Mouse (Mus musculus): ENCODE data around the gene Ptpa.
"Not testable (repeated sequence)": the region's sequence is repeated elsewhere in the genome, so short reads cannot be mapped to it uniquely, and the experiment has no call there.

- not testable (repeated sequence) for TF ChIP-seq CTCF, EP300 (IDR thresholded peaks at IDR 0.05; ENCODE audit: low read depth)
Observed at GRCm38 (mm10) chr2:30417154-30417553, 1.3 kb downstream of the Ptpa start.

Data from heart, postnatal 0 days (tissue).